Mouse (Mus musculus) left cerebral cortex, adult 8-10 months (tissue): ENCODE data around the gene Kank2. TPM values are rescaled to one million over a fixed set of nuclear protein-coding genes. Genes with fewer than 3 reads are reported as not detected.
"Not testable (repeated sequence)": the region's sequence is repeated elsewhere in the genome, so short reads cannot be mapped to it uniquely, and the experiment has no call there.

ENCODE experiments used
- DNase-seq, 2 experiments: peaks; one replicate each; pipeline ENCODE4 v3.0.0; 2022; ENCODE audit warnings: low spot score in 2 of 2
- total RNA-seq, 4 experiments: library from RNA; stranded (reverse); gene quantifications; 2 replicates each; pipeline ENCODE4 v1.2.4; 2022

Gene Kank2
- total RNA-seq, 4 experiments from 2014 or later = 9.1 to 10.9 (median 9.6) TPM

- DNase-seq = not testable (repeated sequence)
These were observed 12.2 kb downstream of the Kank2 start for GRCm38 (mm10) chr9:21786309-21786708.

DNA sequence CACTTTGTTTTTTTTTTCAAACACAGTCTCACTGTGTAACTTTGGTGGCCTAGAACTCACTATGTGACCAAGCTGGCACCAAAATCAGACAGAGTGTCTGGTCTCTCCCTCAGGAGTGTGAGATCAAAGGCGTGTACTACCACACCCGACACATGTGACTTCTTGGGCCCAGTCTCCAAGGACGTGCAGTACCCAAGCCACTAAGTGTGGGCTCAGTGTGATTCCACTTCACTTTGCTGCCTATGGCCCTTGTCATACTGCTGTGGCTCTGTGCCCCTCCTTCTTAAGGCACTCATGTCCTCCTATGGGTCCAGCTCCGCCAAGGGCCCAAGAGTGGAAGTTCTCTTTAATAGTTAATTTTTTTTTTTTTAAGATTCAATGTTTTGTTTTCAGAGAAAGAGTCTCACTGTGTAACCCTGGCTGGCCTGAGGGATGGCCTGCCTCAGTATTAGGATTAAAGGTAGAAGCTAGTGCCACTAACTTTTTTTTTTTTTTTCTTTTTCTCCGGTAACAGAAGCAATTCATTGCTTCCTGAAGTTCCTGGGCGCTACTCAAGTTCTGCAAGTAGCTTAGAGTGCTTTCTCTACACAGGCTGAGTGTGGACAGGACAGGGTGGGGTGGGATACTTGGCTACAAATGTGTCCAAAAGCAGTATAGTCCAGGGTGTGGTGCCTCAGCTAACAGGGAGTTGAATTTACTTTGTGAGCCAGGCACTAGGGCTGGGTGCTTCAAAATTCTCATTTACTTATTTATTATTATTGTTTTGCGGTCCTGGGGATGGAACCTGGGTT, 13.8 kb downstream of the Kank2 start:
- no peak for DNase-seq

DNA sequence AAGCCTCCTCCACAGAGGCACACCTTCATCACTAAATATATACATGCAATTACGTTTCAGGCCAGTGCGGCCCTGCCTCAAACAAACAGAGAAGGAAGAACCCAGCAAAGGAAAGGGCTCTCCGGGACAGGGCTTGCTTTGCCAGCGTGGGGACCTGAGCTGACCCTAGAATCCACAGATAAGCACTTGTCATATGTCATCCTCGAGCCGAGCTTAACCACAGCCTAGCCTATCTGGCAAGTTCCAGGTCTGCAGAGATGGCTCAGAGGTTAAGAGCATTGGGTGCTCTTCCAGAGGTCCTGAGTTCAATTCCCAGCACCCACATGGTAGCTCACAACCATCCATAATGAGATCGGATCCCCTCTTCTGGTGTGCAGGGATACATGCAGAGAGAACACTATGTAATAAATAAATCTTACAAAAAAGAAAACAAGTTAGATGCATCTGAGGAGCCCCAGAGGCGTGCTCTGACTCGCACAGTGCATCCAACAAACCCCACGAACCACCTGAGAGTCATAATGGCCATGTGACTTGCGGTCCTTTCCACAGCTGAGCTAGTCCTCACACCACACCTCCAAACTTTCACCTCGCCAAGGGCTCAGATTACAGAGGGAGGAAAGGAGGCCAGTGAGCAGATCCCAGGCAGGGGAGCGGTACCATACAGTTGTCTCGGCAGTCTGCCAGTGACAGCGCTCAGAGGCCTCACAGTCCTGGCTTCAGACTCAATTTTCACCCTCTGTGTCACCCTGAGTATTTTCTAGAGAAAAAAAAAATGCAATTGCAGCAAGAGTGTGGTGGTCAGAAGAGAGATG, 16.7 kb downstream of the Kank2 start:
- no peak for DNase-seq

DNA sequence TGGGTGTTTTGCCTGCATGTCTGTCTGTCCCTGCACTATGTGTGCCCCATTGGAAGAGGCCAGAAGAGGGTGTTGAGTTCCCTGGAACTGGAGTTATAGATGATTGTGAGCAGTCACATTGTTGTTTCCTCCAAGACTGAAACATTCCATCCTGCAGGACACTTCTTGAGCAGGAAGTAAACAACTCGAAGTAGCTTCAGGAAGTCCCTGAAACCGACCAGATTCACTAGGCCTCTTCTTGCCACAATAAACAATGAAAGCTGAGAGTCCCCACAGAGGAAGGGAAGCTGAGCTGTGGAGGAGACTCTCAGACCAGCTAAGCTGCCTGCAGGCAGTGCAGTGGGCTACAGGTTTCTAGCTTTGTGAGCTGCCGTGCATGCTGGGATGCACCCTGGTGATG, 20.8 kb downstream of the Kank2 start:
- DNase-seq = no peak

GRCm38 (mm10) chr9:21774353-21774752, 24.2 kb downstream of the Kank2 start:
- DNase-seq = no peak

GRCm38 (mm10) chr9:21773396-21773795, 25.1 kb downstream of the Kank2 start:
- not testable (repeated sequence) for DNase-seq

DNA sequence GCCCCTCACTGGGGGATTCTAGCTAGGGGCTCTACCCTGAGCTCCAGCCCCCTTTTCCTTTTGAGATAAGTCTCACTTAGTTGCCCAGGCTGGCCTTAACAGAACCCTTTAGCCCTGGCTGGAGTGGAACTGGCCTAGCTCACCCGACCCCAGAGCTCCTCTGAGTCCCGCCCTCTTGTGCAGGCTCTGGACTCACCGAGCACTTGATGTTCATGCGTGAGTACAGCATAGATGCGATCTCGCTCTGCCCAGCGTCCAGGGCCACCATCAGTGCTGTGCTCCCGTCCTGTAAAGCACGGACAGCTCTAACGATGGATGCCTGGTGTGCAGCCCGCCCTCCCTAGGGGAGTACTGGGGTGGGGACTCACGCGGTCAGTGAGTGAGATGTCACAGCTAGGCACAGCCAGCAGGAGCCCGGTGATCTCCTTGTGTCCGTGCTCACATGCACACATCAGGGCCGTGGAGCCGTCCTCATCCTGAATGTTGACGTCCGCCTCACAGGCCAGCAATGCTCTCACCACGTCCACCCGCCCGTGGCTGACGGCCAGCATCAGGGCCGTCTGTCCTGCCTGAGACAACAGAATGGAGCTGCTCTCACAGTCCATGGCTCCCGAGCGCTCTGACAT, 28.9 kb downstream of the Kank2 start:
- no peak for DNase-seq

- no peak for DNase-seq
These were observed 29.8 kb downstream of the Kank2 start for GRCm38 (mm10) chr9:21768511-21769411.

- DNase-seq = no peak
These were observed 30.6 kb downstream of the Kank2 start for GRCm38 (mm10) chr9:21767896-21768295.

DNA sequence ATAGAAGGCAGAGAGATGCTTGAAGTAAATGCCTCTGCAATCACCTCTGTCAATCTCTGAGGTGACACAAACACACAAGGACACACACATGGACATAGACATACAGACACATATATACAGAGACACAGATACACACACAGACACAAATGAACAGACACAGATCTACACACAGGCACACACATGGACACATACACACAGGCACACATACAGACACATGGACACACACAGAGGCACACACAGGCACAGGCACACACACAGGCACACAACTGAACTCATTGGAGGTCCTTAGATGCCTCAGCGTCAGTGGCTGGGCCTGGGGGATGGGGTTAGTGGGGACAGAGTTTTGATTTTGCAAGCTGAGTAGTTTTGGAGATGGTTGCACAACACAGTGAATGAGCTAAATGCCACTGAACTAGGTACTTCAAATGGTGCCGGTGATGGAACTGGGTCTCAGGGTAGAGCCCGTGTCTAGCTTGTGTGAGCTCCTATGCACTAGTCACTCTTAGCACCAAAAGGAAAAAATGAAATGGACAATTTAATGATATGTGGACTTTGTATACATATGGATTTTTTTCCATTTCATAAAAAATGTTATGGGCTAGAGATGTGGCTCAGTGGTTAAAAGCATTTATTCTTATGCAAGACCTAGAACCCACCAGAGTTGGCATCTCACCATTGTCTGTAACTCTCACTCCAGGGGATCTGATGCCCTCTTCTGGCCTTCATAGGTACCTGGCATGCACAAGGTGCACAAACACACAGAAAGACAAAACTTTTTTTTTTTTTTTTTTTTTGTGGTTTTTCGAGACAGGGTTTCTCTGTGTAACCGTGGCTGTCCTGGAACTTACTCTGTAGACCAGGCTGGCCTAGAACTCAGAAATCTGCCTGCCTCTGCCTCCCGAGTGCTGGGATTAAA, 34.2 kb downstream of the Kank2 start:
- DNase-seq = no peak

GRCm38 (mm10) chr9:21762135-21762534, 36.4 kb downstream of the Kank2 start:
- DNase-seq = no peak

GRCm38 (mm10) chr9:21760155-21761088, 38.1 kb downstream of the Kank2 start, which contains the start of gene Spc24:
Spc24 (minus strand) TSS chr9:21760303.
- DNase-seq = peak; percentile 92

- DNase-seq = peak in 1 of 2 experiments; percentile 30
These were observed 38.8 kb downstream of the Kank2 start for GRCm38 (mm10) chr9:21759718-21760117.

GRCm38 (mm10) chr9:21758576-21759529, 39.7 kb downstream of the Kank2 start:
- DNase-seq = no peak

DNA sequence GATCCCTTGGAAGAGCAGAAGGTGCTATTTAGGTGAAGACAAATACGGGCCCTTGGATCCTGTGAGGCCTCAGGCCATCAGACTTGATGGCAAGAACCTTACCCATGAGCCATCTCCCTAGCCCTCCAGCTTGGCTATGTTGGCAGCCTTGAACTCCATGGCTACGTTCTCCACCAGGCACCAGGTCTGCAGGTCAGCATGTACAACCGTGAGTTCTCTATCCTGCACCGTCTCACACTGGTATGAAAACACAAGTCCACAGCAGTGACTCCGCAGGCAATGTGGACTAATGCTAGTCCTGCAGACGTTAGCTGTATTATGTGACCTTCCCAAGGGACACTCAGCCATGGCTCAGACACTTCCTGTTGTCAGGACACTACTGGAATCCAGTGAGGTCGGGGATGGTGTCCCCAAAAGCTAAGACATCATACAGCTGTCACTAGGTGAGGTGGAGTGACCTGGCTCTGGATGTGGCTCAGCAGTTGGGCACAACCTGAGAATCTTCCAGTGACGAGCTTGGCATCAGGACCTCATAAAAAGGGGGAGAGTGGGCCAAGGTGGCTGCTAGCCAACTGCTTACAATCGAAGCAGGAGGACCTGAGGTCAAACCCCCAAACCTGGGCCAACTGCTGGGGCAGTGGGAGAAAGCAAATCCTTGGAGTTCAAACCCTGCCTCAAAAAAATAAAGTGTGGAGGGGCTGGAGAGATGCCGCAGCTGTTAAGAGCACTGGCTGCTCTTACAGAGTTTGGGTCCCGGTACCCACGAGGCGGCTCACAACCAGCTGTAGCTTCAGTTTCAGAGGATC, 43.8 kb downstream of the Kank2 start:
- no peak for DNase-seq

- no peak for DNase-seq
These were observed 44.5 kb downstream of the Kank2 start for GRCm38 (mm10) chr9:21754003-21754402.
